Mouse (Mus musculus) forebrain, embryonic 11.5 days (tissue): ENCODE data around the gene Xrcc3. TPM values are rescaled to one million over a fixed set of nuclear protein-coding genes. Genes with fewer than 3 reads are reported as not detected.

ENCODE experiments used
- ATAC-seq: fragments of 200-750 bp; cut with Nextera tagmentation; replicated peaks from 2 replicates; pipeline ENCODE4 v1.8.0; 2017; ENCODE audit warnings: moderate TSS enrichment; ENCODE audit not compliant: low FRiP score
- DNase-seq: peaks from one replicate; pipeline ENCODE4 v3.0.0-alpha.2; 2017; ENCODE audit warnings: low spot score
- H3K27ac ChIP-seq: fragments of 300-500 bp; sonication (generic); 2 replicates; pipeline ENCODE4 v1.5.1; 2014; ENCODE audit warnings: low read depth, low read length
- H3K27me3 ChIP-seq: fragments of 300-500 bp; sonication (generic); 2 replicates; pipeline ENCODE4 v1.6.1; 2014; ENCODE audit warnings: mild to moderate bottlenecking, low read length, mixed read lengths; ENCODE audit not compliant: control insufficient read depth, insufficient read depth
- H3K36me3 ChIP-seq: fragments of 300-500 bp; sonication (generic); 2 replicates; pipeline ENCODE4 v1.6.1; 2014; ENCODE audit warnings: mild to moderate bottlenecking, low read length, moderate library complexity, mixed read lengths; ENCODE audit not compliant: control insufficient read depth, insufficient read depth
- H3K4me1 ChIP-seq: fragments of 300-500 bp; sonication (generic); replicated peaks from 2 replicates; pipeline ENCODE4 v1.6.1; 2014; ENCODE audit warnings: low read length, mixed read lengths; ENCODE audit not compliant: control insufficient read depth, insufficient read depth
- H3K4me2 ChIP-seq: fragments of 300-500 bp; sonication (generic); 2 replicates; pipeline ENCODE4 v1.6.1; 2014; ENCODE audit warnings: low read depth, mild to moderate bottlenecking, low read length, moderate library complexity, mixed read lengths; ENCODE audit not compliant: severe bottlenecking
- H3K4me3 ChIP-seq: fragments of 300-500 bp; sonication (generic); 2 replicates; pipeline ENCODE4 v1.5.1; 2014; ENCODE audit warnings: low read depth, low read length
- H3K9ac ChIP-seq: fragments of 300-500 bp; sonication (generic); 2 replicates; pipeline ENCODE4 v1.6.1; 2014; ENCODE audit warnings: low read length
- H3K9me3 ChIP-seq: fragments of 300-500 bp; sonication (generic); 2 replicates; pipeline ENCODE4 v1.6.1; 2016; ENCODE audit warnings: low read length, mixed read lengths; ENCODE audit not compliant: control insufficient read depth
- WGBS: fragments of 180-500 bp; shearing (Covaris S2); extraction: QIAGEN DNeasy Blood & Tissue Kit; methylation state at CpG from one replicate; pipeline ENCODE4 v1.1.7; 2014; 5-methylcytosine and 5-hydroxymethylcytosine counted together
- polyA plus RNA-seq: library from polyadenylated mRNA; unstranded; fragments of >200 nt; fragmentation: Nextera tagmentation; extraction: Ambion mirVana; gene quantifications from 2 replicates; pipeline ENCODE4 v1.2.1, GENCODE M21; 2014

The Xrcc3 gene
- polyA plus RNA-seq, 1 experiment from 2014 or later: 20.1 TPM

DNA sequence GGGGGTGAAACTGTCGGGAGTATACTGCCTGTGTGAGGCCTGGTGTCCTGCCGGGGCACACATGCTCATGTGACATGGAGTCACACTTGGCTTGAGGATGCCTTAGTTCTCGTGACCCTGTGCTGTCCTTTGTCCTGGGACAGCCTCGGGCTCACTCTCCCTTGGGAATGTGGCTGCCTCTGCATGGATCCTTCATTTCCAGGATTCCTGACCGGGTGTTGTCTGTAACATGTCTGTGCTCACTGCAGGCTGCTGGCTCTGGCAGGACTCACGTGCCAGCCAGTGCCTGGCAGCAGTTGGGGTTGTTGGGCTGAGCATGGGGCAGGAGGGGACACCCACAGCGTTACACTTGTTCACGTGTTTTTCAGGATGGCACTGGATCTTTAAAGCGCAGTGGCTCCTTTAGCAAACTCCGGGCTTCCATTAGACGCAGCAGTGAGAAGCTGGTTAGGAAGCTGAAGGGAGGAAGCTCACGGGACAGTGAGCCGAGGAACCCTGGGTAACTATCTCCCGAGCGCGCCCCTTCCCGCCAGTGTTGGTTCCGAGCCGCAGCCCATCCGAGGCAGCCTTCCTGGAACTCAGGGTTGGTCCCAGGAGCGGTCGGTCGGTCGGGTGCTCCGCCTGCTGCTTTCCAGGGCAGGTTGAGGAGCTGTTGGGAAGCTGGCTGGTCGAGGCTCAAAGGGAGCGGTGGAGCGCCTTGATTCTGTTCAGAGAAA, 18.3 kb downstream of the Xrcc3 start:
- H3K27ac ChIP-seq: no peak overlapping the region
- no peak overlapping the region for H3K4me3 ChIP-seq
- H3K27me3 ChIP-seq: no peaks in the 10 kb centered on the region
- H3K4me1 ChIP-seq: no peaks in the 10 kb centered on the region
- H3K9ac ChIP-seq: no peak overlapping the region
- ATAC-seq (no peak), DNase-seq (no peak)
- H3K4me2 ChIP-seq: no peak overlapping the region
- peaks cover 7% of the 10 kb centered on the region; the same call in 1 of the 2 replicates for H3K36me3 ChIP-seq
- H3K9me3 ChIP-seq: no peaks in the 10 kb centered on the region
- WGBS: 91% methylated on average over 28 of the region's 28 CpGs

DNA sequence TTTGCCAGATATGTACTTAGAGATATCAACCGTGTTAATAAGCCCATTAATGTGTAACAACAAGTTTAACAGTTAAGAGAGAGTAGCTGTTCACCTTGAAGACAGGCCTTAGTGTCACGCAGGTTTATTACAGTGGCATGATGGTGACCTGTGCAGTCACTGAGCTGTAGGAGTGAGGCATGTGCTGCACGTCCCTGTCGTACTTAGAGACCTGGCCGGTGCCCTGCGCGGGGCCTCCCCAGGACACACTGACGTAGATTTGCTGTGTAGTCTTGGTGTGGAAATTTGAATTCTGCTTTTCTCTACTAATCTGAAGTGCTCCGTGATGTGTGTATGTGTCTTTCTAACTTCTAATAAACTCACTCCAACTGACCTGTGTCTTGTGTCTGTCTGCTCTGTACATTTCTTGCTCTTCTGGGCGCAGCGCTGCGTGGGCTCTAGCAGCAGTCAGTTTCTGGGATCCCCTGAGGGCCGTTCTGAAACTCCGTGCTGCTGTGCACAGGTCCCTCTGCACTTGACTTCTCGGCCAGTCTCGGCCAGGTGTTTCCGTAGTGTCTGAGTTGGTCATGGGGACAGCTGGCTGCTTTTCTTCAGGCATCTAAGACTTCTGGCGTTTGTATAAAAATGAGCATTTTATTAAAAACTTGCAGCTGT, 19.0 kb downstream of the Xrcc3 start:
- Histone ChIP-seq H3K9me3 (no peaks in the 10 kb centered on the region), H3K36me3 (peaks cover 7% of the 10 kb centered on the region; the same call in 1 of the 2 replicates), H3K27me3 (no peaks in the 10 kb centered on the region), H3K4me2 (no peak overlapping the region), H3K4me3 (no peak overlapping the region), H3K9ac (no peak overlapping the region), H3K4me1 (no peaks in the 10 kb centered on the region), H3K27ac (no peak overlapping the region)
- ATAC-seq (no peak), DNase-seq (no peak)
- WGBS: 97% methylated on average over 18 of the region's 18 CpGs

DNA sequence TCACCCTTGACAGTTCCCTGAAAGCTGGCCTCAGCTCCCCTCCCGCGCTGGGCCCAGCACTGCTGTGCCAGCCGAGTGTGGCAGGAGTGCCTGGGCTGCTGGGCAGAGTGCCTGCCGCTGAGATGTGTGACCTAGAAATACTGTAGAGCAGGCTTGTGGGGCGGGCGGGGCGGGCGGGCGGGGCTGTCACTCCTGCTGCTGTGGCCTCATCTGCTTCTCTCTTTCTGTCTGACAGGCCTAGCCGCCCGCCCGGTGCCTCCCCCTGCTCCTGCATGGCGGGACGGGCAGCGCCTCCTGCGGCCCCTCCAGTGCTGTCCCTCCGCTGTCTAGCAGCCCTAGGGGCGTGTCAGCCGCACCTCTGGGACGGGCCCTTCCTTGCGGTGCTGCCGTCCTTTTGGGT, 19.6 kb downstream of the Xrcc3 start:
- Histone ChIP-seq H3K27ac (no peak overlapping the region), H3K4me1 (no peaks in the 10 kb centered on the region), H3K27me3 (no peaks in the 10 kb centered on the region), H3K4me3 (no peak overlapping the region), H3K9ac (no peak overlapping the region), H3K4me2 (no peak overlapping the region), H3K36me3 (peaks cover 7% of the 10 kb centered on the region; the same call in 1 of the 2 replicates), H3K9me3 (no peaks in the 10 kb centered on the region)
- 92% methylated on average over 22 of the region's 22 CpGs for WGBS
- ATAC-seq (no peak), DNase-seq (no peak)

DNA sequence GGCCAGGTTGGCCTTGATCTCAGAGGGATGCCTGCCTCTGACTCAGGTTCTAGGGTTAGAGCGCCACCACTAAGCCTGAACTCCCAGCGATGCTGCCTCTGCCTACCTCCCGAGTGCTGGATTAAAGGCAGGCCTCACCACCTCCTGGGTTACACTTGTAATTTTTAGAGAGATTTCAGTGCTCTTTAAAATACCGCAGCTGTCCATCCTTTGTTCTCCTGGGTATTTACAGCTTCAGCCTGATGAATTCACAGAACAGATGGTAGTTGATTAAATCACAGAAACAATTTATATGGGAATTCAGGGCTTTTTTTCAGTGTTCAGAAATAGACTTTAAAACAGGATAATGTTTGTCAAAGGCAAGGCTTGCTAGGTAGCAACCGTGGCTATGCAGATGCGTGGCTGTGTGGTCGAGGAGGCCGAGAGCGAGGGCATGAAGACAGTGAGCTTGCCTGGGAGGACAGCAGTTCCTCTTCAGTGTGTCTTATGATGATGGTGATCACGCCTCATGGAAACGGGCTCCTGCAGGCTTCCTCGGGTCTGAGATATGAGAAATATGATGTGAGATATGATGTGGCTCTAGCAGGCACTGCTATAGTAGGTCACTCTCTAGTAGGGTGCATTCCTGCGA, 22.1 kb downstream of the Xrcc3 start:
- WGBS: 93% methylated on average over 13 of the region's 13 CpGs
- Histone ChIP-seq H3K27ac (no peak overlapping the region), H3K36me3 (peaks cover 16% of the 10 kb centered on the region; the same call in 1 of the 2 replicates), H3K4me2 (no peak overlapping the region), H3K27me3 (no peaks in the 10 kb centered on the region), H3K4me3 (no peak overlapping the region), H3K4me1 (no peaks in the 10 kb centered on the region), H3K9me3 (no peaks in the 10 kb centered on the region), H3K9ac (no peak overlapping the region)
- no peak for ATAC-seq
- no peak for DNase-seq

DNA sequence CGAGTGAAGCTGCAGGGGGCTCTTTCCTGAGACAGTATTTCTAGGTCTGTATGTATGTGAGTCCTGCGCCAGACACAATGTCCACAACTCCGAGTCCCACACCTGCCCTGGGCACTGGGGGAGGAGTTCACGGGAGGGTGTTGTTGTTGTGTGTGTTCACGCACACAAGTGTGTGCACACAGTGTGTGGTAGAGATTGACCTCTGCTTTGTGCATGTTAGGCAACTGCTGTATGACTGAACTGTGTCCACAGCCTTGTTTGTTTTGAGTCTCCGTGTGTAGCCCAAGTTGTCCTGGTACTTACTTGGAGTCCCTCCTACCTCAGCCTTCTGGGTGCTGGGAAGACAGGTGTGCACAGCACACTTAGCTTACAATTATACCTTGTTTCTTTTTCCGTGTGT, 23.0 kb downstream of the Xrcc3 start:
- no peak for DNase-seq
- H3K27me3 ChIP-seq: no peaks in the 10 kb centered on the region
- no peak overlapping the region for H3K4me2 ChIP-seq
- H3K27ac ChIP-seq: no peak overlapping the region
- no peaks in the 10 kb centered on the region for H3K9me3 ChIP-seq
- no peaks in the 10 kb centered on the region for H3K4me1 ChIP-seq
- WGBS: 95% methylated on average over 7 of the region's 7 CpGs
- ATAC-seq: no peak
- no peak overlapping the region for H3K4me3 ChIP-seq
- peaks cover 25% of the 10 kb centered on the region; the same call in 1 of the 2 replicates for H3K36me3 ChIP-seq
- H3K9ac ChIP-seq: no peak overlapping the region

DNA sequence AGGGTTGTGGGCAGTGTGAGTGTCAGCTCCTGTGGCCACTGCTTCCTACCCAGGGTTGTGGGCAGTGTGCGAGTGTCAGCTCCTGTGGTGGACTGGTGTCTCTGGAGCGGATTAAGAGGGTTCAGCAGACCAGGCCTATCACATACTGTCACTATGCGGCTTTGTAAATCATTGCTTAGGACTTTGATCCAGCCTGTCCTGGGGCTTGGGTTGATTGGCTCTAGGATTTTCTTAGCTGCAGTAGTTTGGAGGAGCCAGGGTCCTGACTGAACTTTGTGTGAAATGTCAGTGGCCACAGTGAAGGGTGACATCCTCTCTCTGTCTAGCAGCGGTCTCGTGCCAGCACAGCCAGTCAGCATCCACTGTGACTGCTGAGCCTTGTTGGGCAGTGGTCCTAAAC, 23.6 kb downstream of the Xrcc3 start:
- no peak overlapping the region for H3K9ac ChIP-seq
- H3K4me3 ChIP-seq: no peak overlapping the region
- H3K4me1 ChIP-seq: no peaks in the 10 kb centered on the region
- H3K36me3 ChIP-seq: peaks cover 25% of the 10 kb centered on the region; the same call in 1 of the 2 replicates
- no peaks in the 10 kb centered on the region for H3K9me3 ChIP-seq
- ATAC-seq: no peak
- no peak overlapping the region for H3K27ac ChIP-seq
- WGBS: 93% methylated on average over 5 of the region's 5 CpGs
- DNase-seq: no peak
- no peaks in the 10 kb centered on the region for H3K27me3 ChIP-seq
- no peak overlapping the region for H3K4me2 ChIP-seq

DNA sequence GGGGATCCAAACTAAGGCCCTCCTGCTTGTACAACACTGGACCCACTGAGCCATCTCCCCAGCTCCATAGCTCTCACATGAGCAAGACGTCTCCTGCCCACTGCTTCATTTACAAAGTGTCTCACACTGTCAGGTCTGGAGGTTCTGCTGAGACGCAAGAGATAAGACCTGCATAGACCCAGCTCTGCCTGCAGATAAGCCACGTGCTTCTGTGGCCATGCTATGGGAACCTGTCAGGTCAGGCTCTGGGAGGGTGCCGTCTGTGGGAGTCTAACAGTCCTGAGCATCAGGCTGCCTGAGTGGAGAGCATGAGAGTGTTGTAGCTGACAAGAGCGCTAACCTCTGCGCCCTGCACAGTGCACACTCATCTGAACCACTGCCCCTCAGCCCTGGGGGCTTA, 26.7 kb downstream of the Xrcc3 start:
- Histone ChIP-seq H3K9ac (no peak overlapping the region), H3K27ac (no peak overlapping the region), H3K4me2 (no peak overlapping the region), H3K4me3 (no peak overlapping the region), H3K4me1 (no peaks in the 10 kb centered on the region), H3K27me3 (no peaks in the 10 kb centered on the region), H3K9me3 (no peaks in the 10 kb centered on the region), H3K36me3 (peaks cover 20% of the 10 kb centered on the region; the same call in 1 of the 2 replicates)
- ATAC-seq (no peak), DNase-seq (no peak)
- 87% methylated on average over 6 of the region's 6 CpGs for WGBS

DNA sequence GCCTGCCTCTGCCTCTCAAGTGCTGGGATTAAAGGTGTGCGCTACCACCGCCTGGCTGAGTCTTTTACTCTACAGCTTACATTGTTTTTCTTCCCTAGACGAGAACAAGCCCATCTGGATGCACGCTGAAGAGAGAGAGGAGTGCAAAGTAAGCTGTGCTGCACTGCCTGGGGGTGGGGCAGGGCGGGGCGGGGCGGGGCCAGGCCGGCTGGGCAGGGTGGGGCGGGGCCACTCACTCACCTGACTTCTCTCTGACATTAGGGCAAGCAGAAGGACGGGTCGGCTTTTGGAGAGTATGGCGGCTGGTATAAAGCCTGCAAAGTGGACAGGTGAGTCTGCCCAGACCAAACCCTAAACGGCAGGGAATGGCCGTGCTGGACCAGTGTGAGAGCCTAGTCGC, 28.5 kb downstream of the Xrcc3 start:
- no peak for ATAC-seq
- Histone ChIP-seq H3K27me3 (no peaks in the 10 kb centered on the region), H3K4me2 (no peak overlapping the region), H3K9me3 (no peaks in the 10 kb centered on the region), H3K27ac (no peak overlapping the region), H3K4me1 (no peaks in the 10 kb centered on the region), H3K36me3 (peaks cover 21% of the 10 kb centered on the region; the same call in 1 of the 2 replicates), H3K4me3 (no peak overlapping the region), H3K9ac (no peak overlapping the region)
- DNase-seq: no peak
- 75% methylated on average over 11 of the region's 15 CpGs for WGBS
